Mouse (Mus musculus) splenic B cell, adult 2 months (primary cell): ENCODE measurements around the gene Rab11fip2.

Experiments
- DNase-seq: peaks from one replicate; pipeline ENCODE4 v3.0.0-alpha.2; 2011; ENCODE audit warnings: low read depth, low spot score
- H3K27me3 ChIP-seq: 2 replicates; pipeline ENCODE4 v1.6.1; 2012; ENCODE audit warnings: mild to moderate bottlenecking, low read length, moderate library complexity, mixed read lengths; ENCODE audit not compliant: control insufficient read depth, poor library complexity, insufficient read depth, severe bottlenecking
- H3K36me3 ChIP-seq: 2 replicates; pipeline ENCODE4 v1.6.1; 2012; ENCODE audit warnings: mild to moderate bottlenecking, low read length, moderate library complexity, mixed read lengths; ENCODE audit not compliant: control insufficient read depth, poor library complexity, insufficient read depth, severe bottlenecking

Gene Rab11fip2

DNA sequence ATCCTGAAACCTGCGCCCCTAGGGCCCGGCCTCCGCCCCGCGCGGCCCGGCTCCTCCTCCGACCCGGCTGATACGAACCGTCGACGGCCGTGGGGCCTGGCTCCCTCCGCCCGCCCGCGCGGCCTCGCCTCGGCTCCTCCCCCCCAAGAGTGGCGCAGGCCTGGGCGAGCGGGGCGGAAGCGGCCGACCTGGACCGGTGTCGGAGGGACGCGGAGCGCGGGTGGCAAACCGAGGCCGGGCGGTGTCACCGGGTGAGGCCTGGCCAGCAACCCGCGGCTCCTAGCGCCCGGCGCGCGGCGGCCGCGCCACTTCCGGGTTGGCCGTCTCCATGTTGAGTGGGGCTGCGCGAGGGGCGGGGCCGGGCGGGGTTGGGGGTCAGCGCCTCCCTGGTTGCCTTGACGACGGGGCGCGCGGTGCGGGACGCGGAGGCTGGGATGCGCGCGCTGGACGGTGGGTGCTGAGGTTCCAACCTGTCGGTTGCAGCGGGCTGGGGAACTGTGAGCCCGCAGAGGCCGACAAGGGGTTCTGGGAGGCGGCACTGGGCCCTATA is at the start of gene Rab11fip2:
Rab11fip2 (minus strand) TSS at position 333 of the 550 bp plus-strand sequence.
- DNase-seq = peak; percentile 86
- no peaks in the 10 kb centered on the region for H3K27me3 ChIP-seq
- H3K36me3 ChIP-seq = no peaks in the 10 kb centered on the region

DNA sequence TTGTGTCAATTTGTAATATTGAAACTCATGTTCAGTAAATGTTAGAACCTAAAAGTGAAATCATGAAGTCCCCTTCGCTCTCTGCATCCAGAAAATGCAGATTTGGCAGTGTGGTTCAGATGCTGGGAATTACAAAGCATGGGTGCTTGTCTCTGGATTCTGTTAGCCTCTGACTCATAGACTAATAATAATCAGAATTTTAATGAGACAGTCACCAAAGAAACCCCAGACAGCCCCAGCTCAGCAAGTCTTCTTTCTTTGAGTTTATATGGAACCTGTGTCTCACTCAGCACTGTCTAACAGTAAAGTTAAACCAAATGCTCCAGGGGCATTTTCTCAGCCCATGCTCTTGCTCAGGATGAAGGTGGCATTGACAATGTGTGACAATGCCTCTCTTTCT is 38.1 kb upstream of the Rab11fip2 start:
- Histone ChIP-seq H3K27me3 (no peaks in the 10 kb centered on the region), H3K36me3 (no peaks in the 10 kb centered on the region)
- DNase-seq = no peak

DNA sequence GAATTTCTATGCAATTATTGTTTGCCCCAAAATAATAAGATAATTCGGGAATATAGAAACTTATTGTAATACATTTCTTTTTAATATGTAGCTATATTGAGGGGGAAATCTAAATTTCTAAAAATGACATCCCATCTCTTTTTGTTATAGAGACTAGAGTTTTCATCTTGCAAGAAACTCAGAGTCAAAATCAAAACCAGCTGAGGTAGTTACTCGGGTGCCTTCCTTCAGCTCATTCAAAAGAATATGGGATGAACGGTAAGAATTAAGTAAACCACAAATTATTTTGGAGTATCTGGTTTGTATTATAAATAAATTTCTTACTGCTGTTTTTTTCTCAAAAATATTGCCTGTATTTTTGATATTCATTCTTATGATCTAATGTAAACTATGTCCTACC is 11.5 kb upstream of the Rab11fip2 start:
- no peaks in the 10 kb centered on the region for H3K36me3 ChIP-seq
- H3K27me3 ChIP-seq = no peaks in the 10 kb centered on the region
- no peak for DNase-seq

DNA sequence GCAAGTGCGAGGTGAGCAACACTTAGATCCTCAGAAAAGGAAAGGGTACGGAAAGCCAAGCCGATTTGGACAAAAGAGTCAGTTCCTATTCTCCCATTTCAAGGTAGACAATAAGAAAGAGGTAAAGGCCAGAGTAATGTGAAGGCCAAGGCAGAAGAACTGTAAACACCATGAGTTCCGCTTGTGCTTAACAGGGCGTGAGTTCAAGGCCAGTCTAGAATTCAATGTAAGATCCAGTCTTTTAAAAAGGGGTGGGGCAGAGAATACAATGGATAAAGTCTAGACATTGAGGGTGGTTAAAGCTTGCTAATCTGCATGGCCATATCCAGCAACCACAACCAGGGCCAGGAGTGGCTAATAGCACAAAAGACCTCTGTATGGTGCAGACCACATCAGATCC is 6.3 kb upstream of the Rab11fip2 start:
- no peak for DNase-seq
- Histone ChIP-seq H3K36me3 (no peaks in the 10 kb centered on the region), H3K27me3 (no peaks in the 10 kb centered on the region)

DNA sequence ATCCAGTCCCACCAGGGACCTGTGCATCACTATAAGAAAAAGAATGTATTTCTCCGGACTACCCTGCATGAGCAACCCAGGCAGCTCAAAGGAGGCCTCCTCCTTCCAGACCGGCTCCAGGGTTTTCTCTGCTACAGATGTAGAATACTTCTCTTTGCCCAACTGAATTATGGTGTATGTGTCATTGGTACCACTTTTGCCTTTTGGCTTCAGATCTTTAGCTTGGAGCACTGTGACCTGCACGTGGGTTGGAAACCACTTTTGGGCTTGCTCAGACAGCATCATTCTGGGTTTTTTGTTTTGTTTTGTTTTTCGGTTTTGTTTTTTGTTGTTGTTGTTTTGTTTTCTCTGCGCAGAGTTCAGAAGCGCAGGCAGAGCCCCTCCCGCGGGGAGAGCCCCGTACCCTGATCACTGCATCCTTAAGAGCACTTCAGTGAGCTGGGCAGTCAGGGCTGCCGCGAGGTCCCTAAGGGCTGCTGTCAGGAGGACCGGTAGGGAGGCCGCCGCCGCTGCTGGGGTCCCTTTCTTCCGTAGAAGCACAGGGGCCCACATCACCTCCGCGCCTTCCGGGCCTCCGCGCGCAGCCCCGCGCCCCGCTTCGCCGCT is 635 bp downstream of the Rab11fip2 start:
- no peak for DNase-seq
- no peaks in the 10 kb centered on the region for H3K27me3 ChIP-seq
- H3K36me3 ChIP-seq = no peaks in the 10 kb centered on the region

DNA sequence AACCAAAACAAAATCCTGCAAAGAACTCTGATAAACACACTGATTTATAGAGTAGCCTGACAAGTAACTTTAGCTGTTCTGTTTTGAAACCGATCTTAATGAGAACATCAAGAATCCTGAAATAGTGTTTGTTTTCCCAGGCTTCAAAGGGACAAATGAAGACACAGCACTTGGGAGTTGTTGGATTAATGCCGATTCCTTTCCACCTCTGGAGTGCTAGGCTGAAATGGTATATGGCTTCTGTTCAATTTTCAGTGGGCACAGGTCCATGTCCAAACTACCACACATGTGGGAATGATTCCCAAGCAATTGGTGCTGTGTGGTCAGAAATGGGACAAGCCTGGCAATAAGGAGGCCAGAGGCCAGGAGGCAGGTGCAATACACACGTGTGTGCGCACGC is 3.7 kb downstream of the Rab11fip2 start:
- no peaks in the 10 kb centered on the region for H3K27me3 ChIP-seq
- H3K36me3 ChIP-seq = no peaks in the 10 kb centered on the region
- DNase-seq = no peak

DNA sequence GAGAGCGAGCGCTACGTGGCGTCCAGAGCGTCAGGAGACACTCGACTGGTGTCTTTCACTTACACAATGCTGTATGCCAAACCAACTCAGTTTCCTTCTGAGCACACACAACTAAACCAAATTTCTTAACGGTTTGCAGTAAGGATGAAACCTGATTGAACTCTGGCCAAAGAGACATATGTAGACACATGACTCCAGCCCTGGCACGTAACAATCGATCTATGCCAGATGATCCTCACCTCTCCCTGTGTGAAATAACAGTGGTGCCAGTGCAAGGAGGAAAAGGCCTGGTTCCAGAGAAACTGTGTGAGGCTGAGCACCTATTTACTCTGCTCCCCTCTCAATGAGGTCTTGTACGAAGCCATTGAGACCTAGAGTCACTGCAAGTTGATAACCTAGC is 11.4 kb downstream of the Rab11fip2 start:
- no peaks in the 10 kb centered on the region for H3K27me3 ChIP-seq
- DNase-seq = no peak
- H3K36me3 ChIP-seq = no peaks in the 10 kb centered on the region

DNA sequence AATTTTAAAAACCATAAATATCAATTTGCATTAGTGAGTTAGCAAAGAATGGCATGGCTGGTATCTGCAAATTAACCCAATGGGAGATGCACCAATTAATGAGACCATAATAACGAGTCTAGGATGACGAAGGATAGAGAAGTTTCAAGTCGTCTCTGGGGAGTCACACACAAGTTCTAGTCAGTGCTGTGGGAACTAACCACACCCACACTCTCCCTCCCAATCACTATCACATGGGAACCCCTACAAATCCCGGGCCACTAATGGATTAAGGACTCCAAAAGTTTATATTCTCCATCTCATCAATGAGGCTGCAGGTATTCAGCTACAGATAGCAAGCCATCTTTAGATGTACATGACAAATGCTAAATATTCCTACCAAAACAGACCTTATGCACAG is 14.8 kb downstream of the Rab11fip2 start:
- no peaks in the 10 kb centered on the region for H3K27me3 ChIP-seq
- DNase-seq = no peak
- H3K36me3 ChIP-seq = no peaks in the 10 kb centered on the region

DNA sequence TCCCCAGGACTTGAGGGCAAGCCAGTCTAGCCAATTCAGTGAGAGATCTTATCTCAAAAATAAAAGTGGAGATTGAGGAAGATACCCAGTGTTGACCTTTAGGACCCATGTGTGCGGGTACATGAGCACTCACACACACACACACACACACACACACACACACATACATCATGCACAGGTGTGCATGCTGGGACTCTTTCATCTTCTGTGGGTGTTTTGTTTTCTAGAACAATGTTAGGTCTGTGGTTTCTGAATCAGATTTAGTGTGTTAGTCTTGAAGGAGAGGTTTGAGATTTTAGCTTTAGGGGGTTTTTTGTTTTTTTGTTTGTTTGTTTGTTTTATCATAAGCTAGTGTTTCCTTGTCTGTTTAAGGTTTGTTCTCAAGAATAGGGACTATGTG is 17.3 kb downstream of the Rab11fip2 start:
- H3K27me3 ChIP-seq = no peaks in the 10 kb centered on the region
- no peak for DNase-seq

DNA sequence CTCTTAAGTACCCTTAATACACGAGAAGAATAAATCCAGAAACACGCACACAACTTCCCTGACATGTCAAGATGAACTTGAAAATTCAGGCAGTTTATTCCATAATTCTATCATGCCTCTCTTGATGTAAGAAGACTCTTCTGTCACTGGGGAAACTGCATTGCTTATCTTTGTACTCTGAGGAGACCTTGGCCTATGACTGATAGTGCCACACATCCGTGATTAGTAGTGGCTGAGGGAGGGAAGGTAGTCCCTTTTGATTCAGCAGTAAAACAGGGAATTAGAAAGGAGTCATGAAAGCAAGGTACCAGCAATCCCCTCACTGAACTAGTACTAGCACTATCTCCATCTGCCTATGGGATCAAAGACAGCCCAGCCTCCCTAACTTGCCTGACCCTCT is 22.6 kb downstream of the Rab11fip2 start:
- DNase-seq = no peak
- H3K36me3 ChIP-seq = no peaks in the 10 kb centered on the region
- no peaks in the 10 kb centered on the region for H3K27me3 ChIP-seq

More for the DNA sequence above, 17.3 kb downstream of the Rab11fip2 start:
- no peaks in the 10 kb centered on the region for H3K36me3 ChIP-seq

DNA sequence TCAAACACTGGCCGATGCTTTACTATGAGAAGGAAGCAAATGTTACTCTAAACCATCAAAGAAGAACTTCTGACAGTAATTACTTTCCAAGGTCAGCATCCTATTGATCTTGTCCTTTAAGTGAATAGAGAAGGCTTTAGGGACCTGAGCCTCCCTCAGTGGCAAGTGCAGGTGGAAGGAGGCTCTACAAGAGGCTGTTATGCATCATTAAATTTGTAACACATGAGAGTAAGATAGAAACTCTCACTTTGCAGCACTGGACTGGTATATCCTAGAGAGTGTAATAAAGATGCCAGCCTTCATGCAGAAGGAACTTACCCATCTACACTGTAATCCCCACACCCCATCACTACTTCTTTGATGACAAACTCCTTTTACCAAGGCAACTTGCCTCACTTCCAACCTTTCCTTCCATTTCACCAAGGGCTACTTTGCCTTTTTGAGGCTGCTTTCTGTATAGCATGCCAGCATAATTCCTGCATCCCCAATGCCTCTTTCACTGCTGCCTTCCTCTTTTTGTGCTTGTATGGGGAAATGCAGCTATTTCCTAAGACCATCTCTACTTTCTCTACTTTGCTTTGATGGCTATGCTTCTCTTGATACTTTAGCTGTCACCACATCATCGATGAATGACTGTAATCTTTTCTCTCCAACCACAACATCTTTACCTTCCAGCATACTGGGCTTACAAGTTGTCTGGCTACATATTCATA is 25.4 kb downstream of the Rab11fip2 start:
- DNase-seq = no peak
- Histone ChIP-seq H3K36me3 (0 out of 2 replicates have a peak, but pooled peaks cover 2% of the 10 kb centered on the region), H3K27me3 (no peaks in the 10 kb centered on the region)

DNA sequence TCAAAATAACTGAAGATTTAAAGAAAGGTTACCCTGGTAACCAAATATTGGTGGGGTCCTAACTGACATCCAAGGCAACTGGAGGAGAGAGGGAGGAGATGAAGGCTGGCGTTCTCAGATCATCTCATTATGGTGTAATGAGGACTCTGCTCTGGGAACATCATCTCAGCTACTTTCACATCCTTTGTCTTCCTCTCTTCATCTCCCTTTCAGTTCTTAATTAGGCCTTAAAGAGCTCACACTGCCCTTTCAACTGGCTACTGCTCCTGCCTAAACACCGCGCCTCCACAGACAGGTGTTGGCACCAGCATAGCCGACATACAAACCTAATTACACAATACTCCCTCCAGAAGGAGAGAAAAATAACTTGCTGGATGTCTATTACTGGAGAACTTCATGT is 31.9 kb downstream of the Rab11fip2 start:
- Histone ChIP-seq H3K36me3 (0 out of 2 replicates have a peak, but pooled peaks cover 2% of the 10 kb centered on the region), H3K27me3 (no peaks in the 10 kb centered on the region)
- no peak for DNase-seq

DNA sequence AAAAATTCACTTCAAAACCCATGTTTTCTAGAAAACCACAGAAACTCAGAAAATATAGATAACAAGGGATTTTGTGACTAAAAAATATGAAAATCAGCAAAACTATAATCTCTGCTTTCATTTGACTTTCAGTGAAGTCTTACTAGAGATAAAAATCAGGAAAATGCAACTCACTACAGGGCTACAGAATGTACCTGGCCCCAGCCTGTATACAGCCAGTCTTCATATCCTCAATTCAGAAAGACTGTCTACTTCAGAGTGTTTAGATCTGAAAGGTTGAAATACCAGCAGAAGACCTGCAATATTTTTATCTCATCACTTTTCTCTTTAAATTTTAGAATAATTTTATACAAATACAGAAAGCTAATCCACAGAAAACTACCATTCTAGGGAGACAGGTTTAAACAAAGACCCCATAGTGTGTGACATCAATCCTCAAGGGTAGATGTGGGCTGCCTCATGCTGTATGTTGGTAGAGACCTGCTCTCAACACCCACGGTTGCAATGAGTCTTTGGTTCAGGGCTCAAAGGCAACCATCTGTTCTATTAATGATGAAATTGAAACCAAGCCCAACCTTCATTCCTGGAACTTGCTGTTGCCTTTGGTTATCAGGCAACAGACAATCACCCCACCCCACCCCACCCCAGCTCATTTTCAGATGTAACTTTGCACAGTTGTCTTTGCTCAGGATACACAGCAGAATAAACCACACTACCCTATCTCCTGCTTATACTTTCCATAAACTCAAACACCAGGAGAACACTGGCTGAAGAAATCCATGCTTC is 38.0 kb downstream of the Rab11fip2 start:
- peaks cover 6% of the 10 kb centered on the region; the same call in 1 of the 2 replicates for H3K36me3 ChIP-seq
- H3K27me3 ChIP-seq = no peaks in the 10 kb centered on the region
- no peak for DNase-seq

DNA sequence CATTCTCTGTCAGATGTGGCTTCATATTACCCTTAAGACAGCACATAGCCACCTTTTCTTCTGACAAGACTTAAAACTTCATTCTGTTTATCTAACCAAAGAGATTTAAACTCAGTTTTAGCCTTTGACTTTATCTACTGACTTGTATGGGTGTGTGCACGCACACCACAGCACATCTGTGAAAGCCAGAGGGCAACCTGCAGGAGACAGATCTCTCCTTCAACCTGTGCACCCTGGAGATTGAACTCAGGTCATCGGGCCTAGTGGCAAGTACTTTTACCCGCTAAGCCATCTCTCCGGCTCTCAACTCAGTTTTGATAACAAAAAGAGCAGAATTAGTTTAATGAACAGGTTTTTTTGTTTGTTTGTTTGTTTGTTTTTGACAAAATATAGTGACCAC is 43.5 kb downstream of the Rab11fip2 start:
- no peak for DNase-seq
- Histone ChIP-seq H3K27me3 (no peaks in the 10 kb centered on the region), H3K36me3 (peaks cover 2% of the 10 kb centered on the region; the same call in 1 of the 2 replicates)

DNA sequence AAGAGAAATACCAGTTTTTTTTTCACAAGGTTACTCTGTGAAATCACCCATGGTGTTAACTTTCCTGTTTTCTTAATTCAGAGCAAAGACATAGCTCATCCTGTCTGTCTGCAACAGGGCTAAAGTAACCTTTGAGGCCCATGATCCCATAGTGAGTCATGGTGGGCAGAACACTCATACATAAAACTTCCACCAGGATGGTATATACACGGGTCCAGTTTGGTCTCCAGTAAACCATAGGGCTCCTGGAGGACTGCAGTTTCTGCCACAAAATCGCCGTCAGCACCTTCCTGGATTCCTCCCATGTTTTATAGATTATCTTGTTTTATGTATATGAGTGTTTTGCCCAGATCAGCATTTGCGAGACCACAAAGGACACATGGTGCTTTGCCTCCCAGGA is 45.2 kb downstream of the Rab11fip2 start:
- no peak for DNase-seq
- no peaks in the 10 kb centered on the region for H3K27me3 ChIP-seq
- H3K36me3 ChIP-seq = peaks cover 2% of the 10 kb centered on the region; the same call in 1 of the 2 replicates
